Mouse (Mus musculus) lung, embryonic 16.5 days (tissue): ENCODE results near the gene Arl1. TPM values are rescaled to one million over a fixed set of nuclear protein-coding genes. Genes with fewer than 3 reads are reported as not detected.
"Not testable (repeated sequence)": the region's sequence is repeated elsewhere in the genome, so short reads cannot be mapped to it uniquely, and the experiment has no call there.

Experiments used
- ATAC-seq: fragments of 200-750 bp; cut with Nextera tagmentation; 2 replicates; pipeline ENCODE4 v1.8.0; 2017; ENCODE audit warnings: low read depth, mild to moderate bottlenecking, moderate library complexity
- H3K27ac ChIP-seq: fragments of 300-500 bp; sonication (generic); 2 replicates; pipeline ENCODE4 v1.5.1; 2014; ENCODE audit warnings: mild to moderate bottlenecking, control low read depth, low read length
- H3K27me3 ChIP-seq: fragments of 300-500 bp; sonication (generic); 2 replicates; pipeline ENCODE4 v1.6.1; 2014; ENCODE audit warnings: low read depth, low read length, mixed read lengths; ENCODE audit not compliant: control insufficient read depth, insufficient read depth
- H3K36me3 ChIP-seq: fragments of 300-500 bp; sonication (generic); 2 replicates; pipeline ENCODE4 v1.6.1; 2014; ENCODE audit warnings: low read length; ENCODE audit not compliant: control insufficient read depth, insufficient read depth
- H3K4me1 ChIP-seq: fragments of 300-500 bp; sonication (generic); replicated peaks from 2 replicates; pipeline ENCODE4 v1.6.1; 2014; ENCODE audit warnings: low read length, mixed read lengths; ENCODE audit not compliant: control insufficient read depth, insufficient read depth
- H3K4me2 ChIP-seq: fragments of 300-500 bp; sonication (generic); 2 replicates; pipeline ENCODE4 v1.6.1; 2014; ENCODE audit warnings: low read depth, low read length, control low read depth
- H3K4me3 ChIP-seq: fragments of 300-500 bp; sonication (generic); 2 replicates; pipeline ENCODE4 v1.5.1; 2014; ENCODE audit warnings: mild to moderate bottlenecking, low read length, control low read depth
- H3K9ac ChIP-seq: fragments of 300-500 bp; sonication (generic); 2 replicates; pipeline ENCODE4 v1.6.1; 2014; ENCODE audit warnings: low read length, control low read depth
- H3K9me3 ChIP-seq: fragments of 300-500 bp; sonication (generic); 2 replicates; pipeline ENCODE4 v1.6.1; 2016; ENCODE audit warnings: low read length; ENCODE audit not compliant: control insufficient read depth
- WGBS: fragments of 180-500 bp; shearing (Covaris S2); extraction: QIAGEN DNeasy Blood & Tissue Kit; methylation state at CpG from one replicate; pipeline ENCODE4 v1.1.7; 2014; 5-methylcytosine and 5-hydroxymethylcytosine counted together
- polyA plus RNA-seq: library from polyadenylated mRNA; unstranded; fragments of >200 nt; fragmentation: Nextera tagmentation; extraction: Ambion mirVana; gene quantifications from 2 replicates; pipeline ENCODE4 v1.2.1, GENCODE M21; 2015

Arl1 gene
- polyA plus RNA-seq, 1 experiment from 2014 or later = 197 TPM

GRCm38 (mm10) chr10:88716986-88717755 lies 13.5 kb upstream of the Arl1 start:
- Histone ChIP-seq H3K9me3 (no peaks in the 10 kb centered on the region), H3K9ac (no peak overlapping the region), H3K27me3 (no peaks in the 10 kb centered on the region), H3K4me1 (no peaks in the 10 kb centered on the region), H3K4me2 (no peak overlapping the region), H3K27ac (no peak overlapping the region), H3K36me3 (no peaks in the 10 kb centered on the region), H3K4me3 (no peak overlapping the region)
- WGBS = 45% methylated on average over 13 of the region's 13 CpGs
- ATAC-seq = peak; percentile 81

GRCm38 (mm10) chr10:88717756-88718025 lies 13.0 kb upstream of the Arl1 start:
- Histone ChIP-seq H3K9ac (no peak overlapping the region), H3K4me3 (no peak overlapping the region), H3K27ac (no peak overlapping the region), H3K36me3 (no peaks in the 10 kb centered on the region), H3K27me3 (no peaks in the 10 kb centered on the region), H3K4me1 (no peaks in the 10 kb centered on the region), H3K9me3 (no peaks in the 10 kb centered on the region), H3K4me2 (no peak overlapping the region)
- WGBS = 48% methylated on average over 2 of the region's 2 CpGs
- no peak for ATAC-seq

GRCm38 (mm10) chr10:88719618-88720017 lies 11.0 kb upstream of the Arl1 start:
- Histone ChIP-seq H3K4me3 (no peak overlapping the region), H3K4me2 (no peak overlapping the region), H3K9ac (no peak overlapping the region), H3K36me3 (no peaks in the 10 kb centered on the region), H3K9me3 (no peaks in the 10 kb centered on the region), H3K4me1 (no peaks in the 10 kb centered on the region), H3K27ac (no peak overlapping the region), H3K27me3 (no peaks in the 10 kb centered on the region)
- peak; percentile 38; the same call in 1 of the 2 replicates for ATAC-seq
- WGBS = 13% methylated on average over 1 of the region's 1 CpGs

GRCm38 (mm10) chr10:88725343-88725742 lies 5.3 kb upstream of the Arl1 start:
- Histone ChIP-seq H3K27me3 (no peaks in the 10 kb centered on the region), H3K4me2 (no peak overlapping the region), H3K9me3 (no peaks in the 10 kb centered on the region), H3K4me3 (no peak overlapping the region), H3K4me1 (0 out of 2 replicates have a peak, but pooled peaks cover under 1% of the 10 kb centered on the region), H3K27ac (no peak overlapping the region), H3K9ac (no peak overlapping the region), H3K36me3 (no peaks in the 10 kb centered on the region)
- 46% methylated on average over 2 of the region's 2 CpGs for WGBS
- ATAC-seq = no peak

GRCm38 (mm10) chr10:88727128-88727527 lies 3.5 kb upstream of the Arl1 start:
- Histone ChIP-seq H3K4me3 (no peak overlapping the region), H3K27me3 (no peaks in the 10 kb centered on the region), H3K9ac (no peak overlapping the region), H3K9me3 (no peaks in the 10 kb centered on the region), H3K27ac (no peak overlapping the region), H3K4me2 (no peak overlapping the region), H3K36me3 (no peaks in the 10 kb centered on the region), H3K4me1 (peaks cover 2% of the 10 kb centered on the region; the same call in 1 of the 2 replicates)
- no peak for ATAC-seq
- WGBS = 30% methylated on average over 1 of the region's 1 CpGs

- no peaks in the 10 kb centered on the region for H3K36me3 ChIP-seq
- H3K27ac ChIP-seq = no peak overlapping the region
- H3K9me3 ChIP-seq = no peaks in the 10 kb centered on the region
- ATAC-seq = no peak
- H3K4me2 ChIP-seq = no peak overlapping the region
- no peak overlapping the region for H3K4me3 ChIP-seq
- H3K4me1 ChIP-seq = peaks cover 6% of the 10 kb centered on the region
- 68% methylated on average over 8 of the region's 8 CpGs for WGBS
- H3K9ac ChIP-seq = no peak overlapping the region
- no peaks in the 10 kb centered on the region for H3K27me3 ChIP-seq
Measured at GRCm38 (mm10) chr10:88728166-88728565, 2.5 kb upstream of the Arl1 start.

- Histone ChIP-seq H3K36me3 (peaks cover 6% of the 10 kb centered on the region; the same call in 1 of the 2 replicates), H3K4me2 (peak overlapping the region; percentile 94), H3K9me3 (no peaks in the 10 kb centered on the region), H3K4me3 (peak overlapping the region; percentile 99), H3K27ac (peak overlapping the region; percentile 91), H3K27me3 (no peaks in the 10 kb centered on the region), H3K4me1 (peaks cover 6% of the 10 kb centered on the region), H3K9ac (peak overlapping the region; percentile 97)
- peak; percentile 48 for ATAC-seq
- WGBS = 1% methylated on average over 55 of the region's 61 CpGs
Measured at GRCm38 (mm10) chr10:88731496-88732308, 1.0 kb downstream of the Arl1 start.

- peaks cover 9% of the 10 kb centered on the region; the same call in 1 of the 2 replicates for H3K36me3 ChIP-seq
- peak overlapping the region; percentile 99 for H3K4me3 ChIP-seq
- no peaks in the 10 kb centered on the region for H3K9me3 ChIP-seq
- H3K27ac ChIP-seq = no peak overlapping the region
- H3K4me2 ChIP-seq = peak overlapping the region; percentile 94
- peak overlapping the region; percentile 97 for H3K9ac ChIP-seq
- no peak for ATAC-seq
- WGBS = 4% methylated on average over 6 of the region's 6 CpGs
- no peaks in the 10 kb centered on the region for H3K27me3 ChIP-seq
- H3K4me1 ChIP-seq = peaks cover 6% of the 10 kb centered on the region
Measured at GRCm38 (mm10) chr10:88732309-88732622, 1.6 kb downstream of the Arl1 start.

- not testable (repeated sequence) for H3K9ac ChIP-seq, H3K27ac ChIP-seq, ATAC-seq, H3K27me3 ChIP-seq, H3K9me3 ChIP-seq, H3K4me1 ChIP-seq, H3K4me3 ChIP-seq, H3K4me2 ChIP-seq
- WGBS = 93% methylated on average over 8 of the region's 8 CpGs
- H3K36me3 ChIP-seq = peaks cover 35% of the 10 kb centered on the region
Measured at GRCm38 (mm10) chr10:88739074-88739473, 8.4 kb downstream of the Arl1 start.
